Mouse (Mus musculus): ENCODE data around the gene Gm28035.

DNA sequence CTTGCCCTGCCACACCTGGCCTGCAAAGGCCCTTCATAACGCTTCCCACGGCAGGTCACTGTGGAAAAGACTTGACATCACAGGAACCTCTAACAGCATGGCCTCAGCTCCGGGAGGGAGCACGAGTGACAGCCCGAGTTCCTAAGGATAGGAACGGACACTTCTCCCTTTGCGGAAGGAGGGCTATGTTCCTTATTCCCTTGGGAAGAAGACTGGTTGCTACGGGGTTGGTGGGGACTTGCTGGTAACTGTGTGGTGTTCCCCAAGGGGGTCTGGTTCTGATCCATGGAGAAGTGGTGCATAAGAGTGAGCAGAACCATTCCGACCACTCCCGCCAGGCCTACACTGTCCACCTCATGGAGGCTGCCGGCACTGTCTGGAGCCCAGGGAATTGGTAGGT, 40.4 kb downstream of the Gm28035 start, which contains the start of gene Gm28038:
- TF ChIP-seq GATA1 (IDR thresholded peaks at IDR 0.05; ENCODE audit: borderline replicate concordance, low read length) (no peak), TAL1 (conservative IDR thresholded peaks at IDR 0.05; ENCODE audit: low read depth, low read length) (no peak)

All from G1E (cell line).